In the genomic region with DNA sequence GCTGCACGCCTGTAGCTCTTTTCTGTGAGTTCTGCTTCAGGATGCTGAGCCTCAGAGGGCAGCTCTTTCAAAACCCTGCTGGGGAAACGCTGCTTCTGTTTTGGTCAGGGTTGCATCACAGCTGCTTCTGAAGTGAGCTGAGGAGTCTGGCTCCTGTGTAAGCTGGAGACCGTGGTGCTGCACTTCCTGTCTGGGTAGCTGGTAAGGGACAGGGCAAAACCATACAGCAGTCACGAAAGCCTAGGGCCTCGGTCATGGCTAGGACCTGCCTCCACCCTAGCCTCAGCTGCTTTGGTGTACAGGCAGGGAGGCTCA, we compare ENCODE assay signal across 8 mouse cellular contexts. TPM values are rescaled to one million over a fixed set of nuclear protein-coding genes. Genes with fewer than 3 reads are reported as not detected.
DNase-seq lines count a peak whose midpoint lies in the region; ATAC-seq lines count a peak whose summit lies in the region.

No protein-coding gene starts in this region.

- no peak overlapping the region for H3K4me3 ChIP-seq in limb, embryonic 13.5 days

- H3K9me3 ChIP-seq in limb, embryonic 13.5 days: no peaks in the 10 kb centered on the region

- no peaks in the 10 kb centered on the region for H3K27me3 ChIP-seq in limb, embryonic 13.5 days

- H3K4me2 ChIP-seq in limb, embryonic 13.5 days (replicated peaks): no peak overlapping the region; the same call in 1 of the 2 replicates

- 0 out of 2 replicates have a peak overlapping the region, but pooled peaks have one; percentile 1 for H3K9ac ChIP-seq in limb, embryonic 13.5 days

- H3K27ac ChIP-seq in limb, embryonic 13.5 days: peak overlapping the region; percentile 33; the same call in 1 of the 2 replicates

- no peak for ATAC-seq in limb, embryonic 13.5 days (ENCODE audit: low FRiP score, low read depth)

- H3K36me3 ChIP-seq in limb, embryonic 13.5 days: no peaks in the 10 kb centered on the region

- H3K4me1 ChIP-seq in limb, embryonic 13.5 days: peaks cover 20% of the 10 kb centered on the region

- DNase-seq in layer of hippocampus, adult 11-12 months (ENCODE audit: low spot score): peak; percentile 65
- DNase-seq in layer of hippocampus, postnatal 36 days: no peak
- peak; percentile 69 for DNase-seq in brain, adult 2 months (ENCODE audit: low read depth, low spot score)
- DNase-seq in naive thymus-derived CD4-positive, alpha-beta T cell, adult 2 months (ENCODE audit: low read depth): peak; percentile 44
- no peak for DNase-seq in embryo, embryonic 9.5 days (ENCODE audit: extremely low spot score)
- DNase-seq in frontal cortex, postnatal 10 days (ENCODE audit: low spot score in 2 of 2): no peak
- DNase-seq in frontal cortex, postnatal 36 days (ENCODE audit: low spot score in 2 of 2): no peak

- WGBS in limb, embryonic 13.5 days: 44% methylated on average over 5 of the region's 5 CpGs

RNA-seq across cellular contexts. Expression of a gene that starts 13.0 kb away (rescaled TPM):
- total RNA-seq in layer of hippocampus, postnatal 36 days (2021): 100 to 1,000 TPM; 226 to 242 TPM
- 3.3 and 3.7 TPM in 2 replicates for polyA plus RNA-seq in limb, embryonic 13.5 days (2015; fragmentation: Nextera tagmentation; extraction: Ambion mirVana)

Comparison
In these comparisons a context has a peak if more than half of its experiments do, and no peak if none do; other contexts are left out.
1. DNase-seq: peak in layer of hippocampus, adult 11-12 months (single experiment), brain, adult 2 months (single experiment) and naive thymus-derived CD4-positive, alpha-beta T cell, adult 2 months (single experiment); none in layer of hippocampus, postnatal 36 days (0 of 2), embryo, embryonic 9.5 days (single experiment), frontal cortex, postnatal 10 days (0 of 2) and frontal cortex, postnatal 36 days (0 of 2).